Mouse (Mus musculus) hindbrain, embryonic 14.5 days (tissue): ENCODE results near the gene Dnah12. TPM values are rescaled to one million over a fixed set of nuclear protein-coding genes. Genes with fewer than 3 reads are reported as not detected.

Experiments
- ATAC-seq: fragments of 200-750 bp; cut with Nextera tagmentation; 2 replicates; pipeline ENCODE4 v1.8.0; 2017; ENCODE audit warnings: moderate number of reproducible peaks, mild to moderate bottlenecking, moderate TSS enrichment, moderate library complexity; ENCODE audit not compliant: low FRiP score
- DNase-seq: peaks from one replicate; pipeline ENCODE4 v3.0.0-alpha.2; 2015; ENCODE audit warnings: low spot score
- H3K27ac ChIP-seq: fragments of 300-500 bp; sonication (generic); 2 replicates; pipeline ENCODE4 v1.5.1; 2014; ENCODE audit warnings: mild to moderate bottlenecking, moderate library complexity
- H3K27me3 ChIP-seq: fragments of 300-500 bp; sonication (generic); 2 replicates; pipeline ENCODE4 v1.6.1; 2014; ENCODE audit warnings: mild to moderate bottlenecking, low read length, mixed read lengths; ENCODE audit not compliant: control insufficient read depth, insufficient read depth
- H3K36me3 ChIP-seq: fragments of 300-500 bp; sonication (generic); replicated peaks from 2 replicates; pipeline ENCODE4 v1.6.1; 2014; ENCODE audit not compliant: control insufficient read depth, insufficient read depth
- H3K4me1 ChIP-seq: fragments of 300-500 bp; sonication (generic); replicated peaks from 2 replicates; pipeline ENCODE4 v1.6.1; 2014; ENCODE audit warnings: antibody characterized with exemption, low read length, mixed read lengths; ENCODE audit not compliant: control insufficient read depth, insufficient read depth
- H3K4me2 ChIP-seq: fragments of 300-500 bp; sonication (generic); replicated peaks from 2 replicates; pipeline ENCODE4 v1.6.1; 2014; ENCODE audit warnings: mild to moderate bottlenecking, moderate library complexity
- H3K4me3 ChIP-seq: fragments of 300-500 bp; sonication (generic); replicated peaks from 2 replicates; pipeline ENCODE4 v1.5.1; 2014; ENCODE audit warnings: mild to moderate bottlenecking, low read length
- H3K9ac ChIP-seq: fragments of 300-500 bp; sonication (generic); 2 replicates; pipeline ENCODE4 v1.6.1; 2014
- H3K9me3 ChIP-seq: fragments of 300-500 bp; sonication (generic); 2 replicates; pipeline ENCODE4 v1.6.1; 2016; ENCODE audit warnings: low read length; ENCODE audit not compliant: control insufficient read depth
- WGBS: fragments of 180-500 bp; shearing (Covaris S2); extraction: QIAGEN DNeasy Blood & Tissue Kit; methylation state at CpG from one replicate; pipeline ENCODE4 v1.1.7; 2014; 5-methylcytosine and 5-hydroxymethylcytosine counted together
- polyA plus RNA-seq: library from polyadenylated mRNA; unstranded; fragments of >200 nt; fragmentation: Nextera tagmentation; extraction: Ambion mirVana; gene quantifications from 2 replicates; pipeline ENCODE4 v1.2.1, GENCODE M21; 2014

The Dnah12 gene
- 0.03 and 0.10 TPM in 2 replicates for polyA plus RNA-seq

DNA sequence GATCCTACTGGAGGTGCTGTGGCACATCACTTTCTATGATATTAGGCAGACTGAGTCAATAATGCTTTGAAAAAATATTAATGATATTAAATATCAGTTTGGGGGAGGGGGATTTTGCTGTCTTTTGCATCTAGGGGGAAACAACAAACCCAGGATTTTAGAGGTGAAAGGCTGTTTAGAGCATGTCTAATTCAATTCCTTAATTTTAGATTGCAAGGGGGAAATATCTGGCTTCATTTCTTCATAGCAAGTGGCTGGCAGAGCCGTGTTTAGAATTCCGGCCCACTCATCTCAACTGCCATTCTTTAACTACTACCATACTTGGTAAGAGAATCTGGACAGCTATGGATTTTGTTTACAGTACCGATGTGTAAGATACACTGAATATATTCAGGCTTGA, at the start of gene Dnah12:
Gene Dnah12 (plus strand): TSS at position 301 of the 400 bp plus-strand sequence.
- Histone ChIP-seq H3K9me3 (no peaks in the 10 kb centered on the region), H3K27me3 (no peaks in the 10 kb centered on the region), H3K9ac (no peak within 1 kb of the TSS), H3K4me2 (no peak within 1 kb of the TSS), H3K27ac (no peak within 1 kb of the TSS), H3K4me1 (no peaks in the 10 kb centered on the region), H3K36me3 (no peaks in the 10 kb centered on the region), H3K4me3 (no peak within 1 kb of the TSS)
- 93% methylated on average over 3 of the region's 3 CpGs for WGBS
- DNase-seq (no peak), ATAC-seq (no peak)

GRCm38 (mm10) chr14:26645989-26646650, 47.0 kb upstream of the Dnah12 start:
- H3K9me3 ChIP-seq = no peaks in the 10 kb centered on the region
- H3K4me3 ChIP-seq = no peak overlapping the region
- peak overlapping the region; percentile 47; the same call in 1 of the 2 replicates for H3K27ac ChIP-seq
- no peaks in the 10 kb centered on the region for H3K27me3 ChIP-seq
- ATAC-seq (no peak), DNase-seq (peak; percentile 64)
- no peak overlapping the region for H3K9ac ChIP-seq
- H3K4me1 ChIP-seq = peaks cover 11% of the 10 kb centered on the region
- peaks cover 29% of the 10 kb centered on the region for H3K36me3 ChIP-seq
- 46% methylated on average over 5 of the region's 5 CpGs for WGBS
- H3K4me2 ChIP-seq = peak overlapping the region; percentile 30

GRCm38 (mm10) chr14:26647811-26648210, 45.3 kb upstream of the Dnah12 start:
- ATAC-seq = no peak
- Histone ChIP-seq H3K9ac (no peak overlapping the region), H3K4me2 (no peak overlapping the region), H3K27ac (no peak overlapping the region), H3K9me3 (no peaks in the 10 kb centered on the region), H3K4me3 (no peak overlapping the region), H3K36me3 (peaks cover 44% of the 10 kb centered on the region), H3K4me1 (peaks cover 11% of the 10 kb centered on the region), H3K27me3 (no peaks in the 10 kb centered on the region)
- no peak for DNase-seq
- WGBS = 92% methylated on average over 2 of the region's 2 CpGs

DNA sequence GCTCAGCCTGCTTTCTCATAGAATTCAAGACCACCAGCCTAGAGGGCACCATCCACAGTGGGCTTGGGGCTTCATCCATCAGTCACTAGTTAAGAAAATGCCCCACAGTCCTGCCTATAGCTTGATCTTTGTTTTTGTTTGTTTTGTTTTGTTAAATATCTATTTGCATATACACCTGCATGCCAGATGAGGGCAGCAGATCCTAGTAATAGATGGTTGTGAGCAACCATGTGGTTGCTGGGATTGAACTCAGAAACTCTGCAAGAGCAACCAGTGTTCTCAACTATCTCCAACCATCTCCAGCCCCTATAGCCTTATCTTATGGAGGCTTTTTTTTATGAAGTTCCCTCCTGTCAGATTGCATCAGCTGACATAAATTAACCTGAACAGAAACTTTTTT, 41.2 kb upstream of the Dnah12 start:
- H3K4me2 ChIP-seq = no peak overlapping the region
- ATAC-seq = no peak
- H3K9me3 ChIP-seq = no peaks in the 10 kb centered on the region
- H3K36me3 ChIP-seq = peaks cover 82% of the 10 kb centered on the region
- no peak overlapping the region for H3K4me3 ChIP-seq
- H3K4me1 ChIP-seq = no peaks in the 10 kb centered on the region
- H3K27ac ChIP-seq = no peak overlapping the region
- no peak overlapping the region for H3K9ac ChIP-seq
- no peak for DNase-seq
- no peaks in the 10 kb centered on the region for H3K27me3 ChIP-seq

GRCm38 (mm10) chr14:26658178-26658577, 34.9 kb upstream of the Dnah12 start:
- DNase-seq (no peak), ATAC-seq (no peak)
- Histone ChIP-seq H3K9ac (no peak overlapping the region), H3K4me1 (no peaks in the 10 kb centered on the region), H3K27ac (no peak overlapping the region), H3K9me3 (no peaks in the 10 kb centered on the region), H3K4me2 (no peak overlapping the region), H3K4me3 (no peak overlapping the region), H3K27me3 (no peaks in the 10 kb centered on the region), H3K36me3 (peaks cover 76% of the 10 kb centered on the region)

DNA sequence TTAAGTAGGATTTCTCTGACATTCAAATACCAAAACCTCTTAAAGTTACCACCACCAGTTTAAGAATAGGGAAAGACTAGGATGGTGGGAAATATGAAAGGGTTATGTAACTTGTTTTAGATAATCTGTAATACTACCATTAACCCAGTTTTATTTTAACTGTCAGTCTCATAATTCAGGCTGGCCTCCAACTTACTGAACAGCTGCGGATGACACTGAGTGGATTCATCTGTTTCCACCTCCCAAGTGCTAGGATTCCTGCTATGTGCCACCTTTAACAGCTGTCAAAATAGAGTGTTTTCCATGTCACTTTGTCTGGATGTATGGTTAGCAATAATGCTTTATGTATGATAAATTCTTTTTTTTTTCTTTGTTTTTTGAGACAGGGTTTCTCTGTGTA, 32.8 kb upstream of the Dnah12 start:
- Histone ChIP-seq H3K27ac (no peak overlapping the region), H3K36me3 (peaks cover 72% of the 10 kb centered on the region), H3K27me3 (no peaks in the 10 kb centered on the region), H3K4me3 (no peak overlapping the region), H3K4me1 (no peaks in the 10 kb centered on the region), H3K9me3 (no peaks in the 10 kb centered on the region), H3K9ac (no peak overlapping the region), H3K4me2 (no peak overlapping the region)
- no peak for ATAC-seq
- WGBS = 86% methylated on average over 1 of the region's 1 CpGs
- no peak for DNase-seq

- Histone ChIP-seq H3K9ac (no peak overlapping the region), H3K4me3 (no peak overlapping the region), H3K27me3 (no peaks in the 10 kb centered on the region), H3K4me2 (no peak overlapping the region), H3K36me3 (peaks cover 69% of the 10 kb centered on the region), H3K27ac (no peak overlapping the region), H3K4me1 (peaks cover 3% of the 10 kb centered on the region; the same call in 1 of the 2 replicates), H3K9me3 (no peaks in the 10 kb centered on the region)
- WGBS = 94% methylated on average over 3 of the region's 3 CpGs
- no peak for DNase-seq
- ATAC-seq = no peak
Measured at GRCm38 (mm10) chr14:26662016-26662415, 31.1 kb upstream of the Dnah12 start.

- peaks cover 65% of the 10 kb centered on the region for H3K36me3 ChIP-seq
- 84% methylated on average over 2 of the region's 2 CpGs for WGBS
- H3K4me1 ChIP-seq = peaks cover 8% of the 10 kb centered on the region
- no peak overlapping the region for H3K9ac ChIP-seq
- DNase-seq (no peak), ATAC-seq (no peak)
- no peaks in the 10 kb centered on the region for H3K9me3 ChIP-seq
- no peak overlapping the region for H3K4me3 ChIP-seq
- H3K27ac ChIP-seq = no peak overlapping the region
- H3K27me3 ChIP-seq = no peaks in the 10 kb centered on the region
- no peak overlapping the region for H3K4me2 ChIP-seq
Measured at GRCm38 (mm10) chr14:26662488-26662887, 30.6 kb upstream of the Dnah12 start.

GRCm38 (mm10) chr14:26663851-26664250, 29.2 kb upstream of the Dnah12 start:
- peaks cover 52% of the 10 kb centered on the region for H3K36me3 ChIP-seq
- H3K4me1 ChIP-seq = peaks cover 20% of the 10 kb centered on the region
- ATAC-seq = no peak
- H3K9ac ChIP-seq = no peak overlapping the region
- no peak overlapping the region for H3K27ac ChIP-seq
- DNase-seq = no peak
- no peaks in the 10 kb centered on the region for H3K27me3 ChIP-seq
- no peak overlapping the region for H3K4me2 ChIP-seq
- no peaks in the 10 kb centered on the region for H3K9me3 ChIP-seq
- H3K4me3 ChIP-seq = no peak overlapping the region
- WGBS = 94% methylated on average over 2 of the region's 2 CpGs

DNA sequence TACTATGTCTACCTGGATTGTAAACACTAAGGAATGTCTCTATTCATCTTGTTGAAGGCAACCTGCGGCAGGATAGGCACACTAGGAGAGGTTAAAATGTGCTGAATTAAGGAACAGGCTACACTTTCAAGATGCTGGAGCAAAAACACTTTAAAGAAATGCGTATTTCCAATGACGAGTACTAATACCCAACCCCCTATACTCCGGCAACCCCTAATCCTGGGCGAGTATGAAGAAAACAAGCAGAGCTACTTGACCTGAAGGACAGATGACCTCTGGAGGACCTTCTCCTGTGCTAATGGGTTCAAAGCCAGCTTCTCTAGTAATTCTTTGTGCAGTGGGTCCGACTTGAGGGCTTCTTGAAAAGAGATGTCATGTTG, 25.1 kb upstream of the Dnah12 start:
- H3K4me1 ChIP-seq = peaks cover 26% of the 10 kb centered on the region
- peak overlapping the region; percentile 80 for H3K9ac ChIP-seq
- peak overlapping the region; percentile 100 for H3K4me2 ChIP-seq
- H3K9me3 ChIP-seq = no peaks in the 10 kb centered on the region
- WGBS = 24% methylated on average over 6 of the region's 6 CpGs
- peak overlapping the region; percentile 86 for H3K4me3 ChIP-seq
- ATAC-seq = no peak
- no peak overlapping the region for H3K27ac ChIP-seq
- no peak for DNase-seq
- H3K36me3 ChIP-seq = peaks cover 29% of the 10 kb centered on the region
- no peaks in the 10 kb centered on the region for H3K27me3 ChIP-seq
